Mouse (Mus musculus): ENCODE results near the gene Ctcfl. TPM values are rescaled to one million over a fixed set of nuclear protein-coding genes. Genes with fewer than 3 reads are reported as not detected.

The Ctcfl gene
- polyA plus RNA-seq (2014; fragmentation: Illumina TruSeq; extraction: RNeasy Lipid Tissue Mini Kit (QIAGEN cat#74804); ENCODE audit: low read depth, low replicate concordance) = 0.45 TPM

GRCm38 (mm10) chr2:173119023-173119944, at the start of gene Ctcfl:
Gene Ctcfl, minus strand, starts transcription at chr2:173119525.

GRCm38 (mm10) chr2:173152436-173153151, 33.3 kb upstream of the Ctcfl start, which contains the start of gene Pck1:
Gene Pck1, plus strand, starts transcription at chr2:173153048.

Other genes with a start within 250 kb of the Ctcfl start
- gene Bmp7, start 179.2 kb downstream of the Ctcfl start, polyA plus RNA-seq (2014; fragmentation: Illumina TruSeq; extraction: RNeasy Lipid Tissue Mini Kit (QIAGEN cat#74804); ENCODE audit: low read depth, low replicate concordance) = 0.13 TPM
- not detected for gene Spo11, start 141.8 kb downstream of the Ctcfl start, polyA plus RNA-seq (2014; fragmentation: Illumina TruSeq; extraction: RNeasy Lipid Tissue Mini Kit (QIAGEN cat#74804); ENCODE audit: low read depth, low replicate concordance)
- 15.5 TPM for gene Rae1, start 119.4 kb downstream of the Ctcfl start, polyA plus RNA-seq (2014; fragmentation: Illumina TruSeq; extraction: RNeasy Lipid Tissue Mini Kit (QIAGEN cat#74804); ENCODE audit: low read depth, low replicate concordance)
- gene Rbm38, start 99.0 kb downstream of the Ctcfl start, polyA plus RNA-seq (2014; fragmentation: Illumina TruSeq; extraction: RNeasy Lipid Tissue Mini Kit (QIAGEN cat#74804); ENCODE audit: low read depth, low replicate concordance) = not detected
- gene Pck1, start 33.5 kb upstream of the Ctcfl start, polyA plus RNA-seq (2014; fragmentation: Illumina TruSeq; extraction: RNeasy Lipid Tissue Mini Kit (QIAGEN cat#74804); ENCODE audit: low read depth, low replicate concordance) = 660 TPM
- 5.1 TPM for gene Zbp1, start 99.4 kb upstream of the Ctcfl start, polyA plus RNA-seq (2014; fragmentation: Illumina TruSeq; extraction: RNeasy Lipid Tissue Mini Kit (QIAGEN cat#74804); ENCODE audit: low read depth, low replicate concordance)
- 0.79 TPM for gene Pmepa1, start 157.0 kb upstream of the Ctcfl start, polyA plus RNA-seq (2014; fragmentation: Illumina TruSeq; extraction: RNeasy Lipid Tissue Mini Kit (QIAGEN cat#74804); ENCODE audit: low read depth, low replicate concordance)